Mouse (Mus musculus): Measurements from ENCODE around the gene Cilp. TPM values are rescaled to one million over a fixed set of nuclear protein-coding genes. Genes with fewer than 3 reads are reported as not detected.

Gene Cilp
- total RNA-seq, 4 experiments from 2014 or later, result 0.13 to 0.23 (median 0.19) TPM; not detected in 1

DNA sequence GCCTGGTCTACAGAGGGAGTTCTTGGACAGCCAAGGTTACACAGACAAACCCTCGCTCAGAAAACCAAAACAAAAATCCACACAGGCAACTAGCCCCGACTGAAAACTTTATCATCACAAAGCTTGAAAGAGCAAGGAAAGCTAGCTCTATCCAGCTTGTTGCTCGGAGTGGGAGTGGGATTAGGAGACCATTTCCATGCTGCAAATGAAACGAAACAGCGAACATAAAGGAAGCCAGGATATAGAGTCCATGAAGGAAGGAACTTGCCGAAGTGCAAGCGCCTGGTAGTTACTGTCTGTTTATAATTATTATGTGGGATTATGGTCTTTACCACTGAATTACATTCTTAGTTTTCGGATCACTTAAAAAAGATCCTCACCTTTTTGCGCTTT, 28.6 kb downstream of the Cilp start:
- no peak for DNase-seq (ENCODE audit: low spot score in 2 of 2)

DNA sequence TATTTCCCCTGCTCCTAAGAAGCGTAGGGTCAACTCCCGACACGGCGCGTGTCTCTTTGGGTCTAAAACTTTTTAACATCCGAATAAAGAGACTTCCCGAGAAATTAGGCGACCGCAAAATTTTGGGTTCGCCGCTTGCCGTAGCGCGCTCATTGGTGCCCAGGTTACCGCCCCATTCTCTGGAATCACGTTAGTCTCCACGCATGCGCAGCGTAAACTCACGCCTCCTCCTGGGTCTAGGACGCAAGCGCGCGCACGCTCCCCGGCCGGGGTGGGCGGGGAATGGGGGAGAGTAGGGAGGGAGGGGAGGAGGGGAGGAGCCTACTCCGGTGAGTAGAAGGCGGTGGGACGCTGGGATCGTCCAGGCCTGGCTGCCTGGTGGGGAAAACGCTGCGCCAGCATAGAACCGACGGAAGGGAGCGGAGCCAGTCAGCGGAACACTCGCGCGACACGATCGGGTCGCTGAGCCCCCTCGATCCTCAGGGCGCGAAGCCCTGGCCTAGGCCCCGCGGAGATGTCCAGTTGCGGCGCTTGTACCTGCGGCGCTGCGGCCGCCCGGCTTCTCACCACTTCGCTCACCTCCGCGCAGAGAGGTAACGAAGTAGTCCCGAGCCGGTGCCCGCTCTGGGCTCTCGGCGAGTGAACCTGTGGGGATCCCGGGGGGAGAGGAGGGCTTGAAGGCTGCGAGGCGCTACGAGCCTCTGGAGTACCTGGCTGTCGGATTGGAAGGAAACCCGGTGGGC, 29.2 kb downstream of the Cilp start, which contains the start of gene Clpx:
Gene Clpx (plus strand): TSS at position 288 of the 743 bp plus-strand sequence.
- peak; percentile 96 for DNase-seq (ENCODE audit: low spot score in 2 of 2)

- DNase-seq (ENCODE audit: low spot score in 2 of 2), result no peak
These were observed 29.9 kb downstream of the Cilp start for GRCm38 (mm10) chr9:65294716-65295378.

- no peak for DNase-seq (ENCODE audit: low spot score in 2 of 2)
These were observed 32.1 kb downstream of the Cilp start for GRCm38 (mm10) chr9:65297056-65297455.

- no peak for DNase-seq (ENCODE audit: low spot score in 2 of 2)
These were observed 33.8 kb downstream of the Cilp start for GRCm38 (mm10) chr9:65298761-65299160.

GRCm38 (mm10) chr9:65299650-65300049, 34.7 kb downstream of the Cilp start:
- DNase-seq (ENCODE audit: low spot score in 2 of 2), result no peak

GRCm38 (mm10) chr9:65302327-65302983, 37.5 kb downstream of the Cilp start:
- DNase-seq (ENCODE audit: low spot score in 2 of 2), result no peak

DNA sequence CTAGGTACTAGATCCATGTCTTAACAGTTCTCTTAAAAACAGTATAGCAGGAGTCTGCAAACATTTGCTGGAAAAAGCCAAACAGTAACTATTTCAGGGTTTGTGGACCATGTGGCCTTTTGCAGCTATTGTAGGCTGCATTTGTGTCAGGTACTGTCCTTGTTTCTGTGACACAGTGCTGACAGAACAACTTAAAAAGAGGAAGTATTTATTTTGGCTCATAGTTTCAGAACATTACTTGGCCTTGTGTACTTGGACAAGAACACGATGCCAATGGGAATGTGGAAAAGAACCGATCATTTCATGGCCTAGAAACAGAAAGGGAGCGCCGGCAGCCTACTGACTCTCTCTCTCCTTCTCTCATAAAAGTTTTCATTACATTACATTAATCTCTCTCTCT, 38.6 kb downstream of the Cilp start:
- DNase-seq (ENCODE audit: low spot score in 2 of 2), result no peak

DNA sequence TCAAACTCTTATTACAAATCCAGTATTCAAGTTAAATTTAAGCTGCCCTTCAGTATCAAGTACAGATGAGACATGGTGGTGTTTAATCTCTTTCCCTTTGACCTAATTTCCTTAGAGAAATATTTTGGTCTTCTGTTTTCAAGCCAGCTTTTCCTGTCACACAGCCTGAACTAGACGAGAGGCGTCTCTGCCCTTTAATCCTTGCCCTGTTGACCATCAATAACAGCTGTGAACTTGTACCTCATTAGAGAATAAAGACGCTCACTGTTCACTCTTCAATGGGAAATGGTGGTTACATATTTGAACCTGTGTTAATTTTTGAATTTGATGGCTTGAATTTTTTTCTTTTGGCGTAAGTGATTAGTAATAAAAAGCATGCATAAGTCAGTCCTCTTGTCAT, 39.3 kb downstream of the Cilp start:
- DNase-seq (ENCODE audit: low spot score in 2 of 2), result no peak

DNA sequence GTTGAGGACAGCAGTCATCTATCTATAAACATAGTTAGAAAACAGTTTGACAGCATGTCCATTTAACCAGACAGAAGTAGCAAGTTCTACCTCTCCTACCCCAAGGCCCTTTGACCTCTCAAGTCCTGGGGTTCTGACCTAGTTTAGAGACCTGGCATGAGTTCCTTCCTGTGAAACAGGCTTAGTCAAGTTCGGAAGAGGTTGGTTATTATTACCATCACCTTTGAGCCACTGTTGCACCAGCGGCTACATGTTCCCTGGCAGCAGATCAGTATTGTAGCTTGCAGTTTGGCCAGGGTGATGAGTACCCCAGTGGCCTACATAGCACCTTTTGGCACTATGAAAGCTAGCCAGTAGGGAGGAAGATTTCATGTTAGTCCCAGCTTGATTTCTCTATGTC, 41.7 kb downstream of the Cilp start:
- no peak for DNase-seq (ENCODE audit: low spot score in 2 of 2)

DNA sequence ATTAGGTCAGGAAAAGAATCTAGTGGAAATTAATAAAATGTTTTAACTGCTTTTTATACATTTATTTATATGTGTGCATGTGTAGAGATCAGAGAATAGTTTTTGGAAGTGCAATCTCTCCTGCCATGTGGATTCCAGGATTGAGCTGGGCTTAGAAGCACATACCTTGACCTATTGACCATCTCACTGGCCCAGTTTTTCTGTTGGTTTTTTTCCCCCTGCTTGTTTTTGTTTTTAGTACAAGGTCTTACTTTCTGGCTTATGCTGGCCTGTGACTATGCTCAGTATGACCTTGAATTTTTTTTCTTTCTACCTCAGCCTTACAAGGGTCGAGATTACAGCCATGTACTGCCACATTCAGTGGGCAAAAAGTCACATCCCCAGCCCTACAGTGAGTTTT, 43.0 kb downstream of the Cilp start:
- no peak for DNase-seq (ENCODE audit: low spot score in 2 of 2)

- DNase-seq (ENCODE audit: low spot score in 2 of 2), result no peak
These were observed 47.8 kb downstream of the Cilp start for GRCm38 (mm10) chr9:65312669-65313357.

DNA sequence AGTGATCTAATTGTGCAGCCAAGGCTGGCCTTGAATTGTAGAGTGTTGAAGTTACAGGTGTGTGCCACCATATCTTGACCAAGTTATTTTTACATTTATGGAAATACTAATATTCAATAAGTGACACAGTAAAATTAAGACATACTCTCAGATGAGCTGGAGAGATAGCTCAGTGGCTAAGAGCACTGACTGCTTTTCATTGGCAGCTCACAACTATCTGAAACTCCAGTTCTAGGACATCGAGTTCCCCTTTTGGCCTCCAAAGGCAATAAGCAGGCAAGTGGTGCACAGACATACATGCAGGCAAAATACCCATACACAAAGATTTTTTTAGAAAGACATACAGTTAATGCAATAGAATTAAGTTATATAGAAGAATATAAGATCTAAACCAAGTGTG, 48.9 kb downstream of the Cilp start:
- DNase-seq (ENCODE audit: low spot score in 2 of 2), result no peak

DNA sequence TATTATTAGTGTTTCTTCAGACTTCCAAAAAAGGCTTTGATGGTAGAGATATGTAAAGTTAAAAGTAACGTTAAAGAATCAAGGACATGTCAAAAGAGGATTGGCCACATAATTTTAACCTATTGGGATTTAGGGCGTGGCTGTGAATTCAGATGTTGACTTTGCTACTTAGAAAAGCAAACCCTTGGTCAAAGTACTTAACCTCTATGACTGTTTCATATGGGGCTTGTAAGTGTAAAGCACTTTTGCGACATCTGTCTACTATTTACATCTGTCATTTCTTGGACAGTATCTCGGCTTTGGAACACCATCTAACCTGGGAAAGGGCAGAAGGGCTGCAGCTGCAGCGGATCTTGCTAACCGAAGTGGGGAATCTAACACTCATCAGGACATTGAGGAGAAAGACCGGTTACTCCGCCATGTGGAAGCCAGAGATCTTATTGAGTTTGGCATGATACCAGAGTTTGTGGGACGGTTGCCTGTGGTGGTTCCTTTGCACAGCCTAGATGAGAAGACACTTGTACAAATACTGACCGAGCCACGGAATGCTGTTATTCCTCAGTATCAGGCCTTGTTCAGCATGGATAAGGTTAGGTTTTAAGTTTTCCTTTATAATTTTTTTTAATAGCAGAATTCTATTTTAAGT, 57.4 kb downstream of the Cilp start:
- DNase-seq (ENCODE audit: low spot score in 2 of 2), result no peak

DNA sequence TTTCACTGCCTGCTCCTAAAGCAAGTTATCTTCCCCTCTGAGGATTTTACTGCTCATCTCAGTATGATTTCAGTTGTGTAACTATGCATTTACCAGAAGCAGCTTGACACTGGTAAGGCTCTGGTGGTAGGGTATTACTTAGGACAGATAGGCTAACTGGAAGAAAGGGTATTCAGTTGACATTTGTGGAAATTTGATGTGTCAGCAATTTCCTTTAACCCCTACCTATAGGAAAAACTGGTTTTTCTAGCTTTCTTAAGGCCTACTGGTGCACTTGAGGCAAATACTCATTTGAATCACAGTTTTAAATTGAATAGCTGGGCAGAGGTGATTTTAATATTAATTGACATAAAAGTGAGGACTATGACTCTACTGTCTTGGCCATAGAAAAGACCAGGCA, 61.0 kb downstream of the Cilp start:
- DNase-seq (ENCODE audit: low spot score in 2 of 2), result no peak

- no peak for DNase-seq (ENCODE audit: low spot score in 2 of 2)
These were observed 62.4 kb downstream of the Cilp start for GRCm38 (mm10) chr9:65327371-65327770.

Other genes with a start within 250 kb of the Cilp start
- 100 to 1,000 TPM; 136 to 151 (median 147) TPM for gene Hacd3, start 243.5 kb upstream of the Cilp start, total RNA-seq (2022)
- gene Dpp8, start 232.8 kb upstream of the Cilp start, total RNA-seq (2022), result 100 to 1,000 TPM; 152 to 168 (median 161) TPM
- gene Igdcc4, start 163.7 kb upstream of the Cilp start, total RNA-seq (2022), result 10 to 100 TPM; 35.7 to 39.1 (median 36.6) TPM
- 1 to 10 TPM; 1.2 to 2.1 (median 1.2) TPM for gene Igdcc3, start 124.0 kb upstream of the Cilp start, total RNA-seq (2022)
- gene Parp16, start 69.8 kb upstream of the Cilp start, total RNA-seq (2022), result 1 to 10 TPM; 3.4 to 4.8 (median 4.0) TPM
- 10 to 100 TPM; 28.4 to 30.9 (median 28.9) TPM for gene Clpx, start 29.1 kb downstream of the Cilp start, total RNA-seq (2022)
- 10 to 100 TPM; 27.3 to 31.1 (median 27.9) TPM for gene Pdcd7, start 80.9 kb downstream of the Cilp start, total RNA-seq (2022)
- gene Ubap1l, start 95.9 kb downstream of the Cilp start, total RNA-seq (2022), result 1 to 10 TPM; 4.0 to 5.0 (median 4.7) TPM
- gene Kbtbd13, start 126.5 kb downstream of the Cilp start, total RNA-seq (2022), result under 1 TPM in 3 of 4 experiments, not detected in 1; 0.11 to 0.32 (median 0.12) TPM
- 1 to 10 TPM; 2.1 to 3.4 (median 3.2) TPM for gene Rasl12, start 133.3 kb downstream of the Cilp start, total RNA-seq (2022)
- not detected for gene Slc51b, start 157.8 kb downstream of the Cilp start, total RNA-seq (2022)
- gene Mtfmt, start 170.6 kb downstream of the Cilp start, total RNA-seq (2022), result 10 to 100 TPM; 16.4 to 20.5 (median 16.9) TPM
- 10 to 100 TPM; 33.6 to 43.7 (median 41.2) TPM for gene Spg21, start 195.8 kb downstream of the Cilp start, total RNA-seq (2022)